In genomic region chr2:159053534-159053933, GRCm38 (mm10) we compare ENCODE assay signal across 8 mouse cellular contexts.
DNase-seq lines count a peak whose midpoint lies in the region; ATAC-seq lines count a peak whose summit lies in the region.

No protein-coding gene starts in this region.

- ATAC-seq in forebrain, embryonic 12.5 days (ENCODE audit: low FRiP score), result peak; percentile 20; the same call in 1 of the 2 replicates
- ATAC-seq in liver, embryonic 13.5 days (ENCODE audit: low read depth), result peak; percentile 66

- no peaks in the 10 kb centered on the region for H3K4me1 ChIP-seq in forebrain, embryonic 12.5 days
- H3K4me1 ChIP-seq in forebrain, embryonic 10.5 days, result no peaks in the 10 kb centered on the region
- peaks cover 19% of the 10 kb centered on the region for H3K4me1 ChIP-seq in embryonic facial prominence, embryonic 10.5 days
- no peaks in the 10 kb centered on the region for H3K4me1 ChIP-seq in liver, embryonic 13.5 days (replicated peaks)

- H3K4me3 ChIP-seq in forebrain, embryonic 12.5 days (replicated peaks), result no peak overlapping the region
- no peak overlapping the region for H3K4me3 ChIP-seq in forebrain, embryonic 10.5 days
- H3K4me3 ChIP-seq in embryonic facial prominence, embryonic 10.5 days, result no peak overlapping the region
- no peak overlapping the region for H3K4me3 ChIP-seq in liver, embryonic 13.5 days (replicated peaks)

- H3K36me3 ChIP-seq in forebrain, embryonic 12.5 days (replicated peaks), result no peaks in the 10 kb centered on the region
- no peaks in the 10 kb centered on the region for H3K36me3 ChIP-seq in forebrain, embryonic 10.5 days (replicated peaks)
- H3K36me3 ChIP-seq in embryonic facial prominence, embryonic 10.5 days (replicated peaks), result no peaks in the 10 kb centered on the region
- no peaks in the 10 kb centered on the region for H3K36me3 ChIP-seq in liver, embryonic 13.5 days

- no peak overlapping the region for H3K4me2 ChIP-seq in forebrain, embryonic 12.5 days
- H3K4me2 ChIP-seq in liver, embryonic 13.5 days, result no peak overlapping the region

- no peaks in the 10 kb centered on the region for H3K9me3 ChIP-seq in forebrain, embryonic 12.5 days
- H3K9me3 ChIP-seq in forebrain, embryonic 10.5 days, result no peaks in the 10 kb centered on the region
- no peaks in the 10 kb centered on the region for H3K9me3 ChIP-seq in embryonic facial prominence, embryonic 10.5 days
- H3K9me3 ChIP-seq in liver, embryonic 13.5 days (replicated peaks), result no peaks in the 10 kb centered on the region

- no peak overlapping the region for H3K9ac ChIP-seq in forebrain, embryonic 12.5 days
- no peak overlapping the region for H3K9ac ChIP-seq in liver, embryonic 13.5 days

- DNase-seq in forebrain, embryonic 10.5 days (ENCODE audit: extremely low spot score, low spot score), result no peak
- peak; percentile 15 for DNase-seq in embryonic facial prominence, embryonic 10.5 days (ENCODE audit: low spot score)
- DNase-seq in heart, postnatal 25 days (ENCODE audit: low spot score), result peak; percentile 43
- DNase-seq in liver, embryonic 13.5 days, result no peak
- DNase-seq in left cerebral cortex, postnatal 14 days (ENCODE audit: low spot score in 2 of 2), result no peak
- DNase-seq in thymus, postnatal 10 days (ENCODE audit: low spot score in 2 of 2), result no peak
- no peak for DNase-seq in thymus, postnatal 14 days

- H3K27ac ChIP-seq in forebrain, embryonic 12.5 days, result no peak overlapping the region
- no peak overlapping the region for H3K27ac ChIP-seq in forebrain, embryonic 10.5 days
- H3K27ac ChIP-seq in embryonic facial prominence, embryonic 10.5 days (replicated peaks), result no peak overlapping the region
- no peak overlapping the region for H3K27ac ChIP-seq in liver, embryonic 13.5 days

- intact Hi-C loops in heart, postnatal 25 days (cut with DNase I), result loop anchor here (2.0 to 10.0 kb wide), 5 partner anchors 109 to 1539 kb away; no protein-coding TSS in a partner anchor
- intact Hi-C loops in left cerebral cortex, postnatal 14 days (cut with DNase I), result loop anchor here (5.0 kb wide), 2 partner anchors 109 to 1524 kb away; no protein-coding TSS in a partner anchor

- H3K27me3 ChIP-seq in forebrain, embryonic 12.5 days, result no peaks in the 10 kb centered on the region; the same call in 1 of the 2 replicates
- no peaks in the 10 kb centered on the region for H3K27me3 ChIP-seq in forebrain, embryonic 10.5 days (ENCODE audit: poor library complexity, severe bottlenecking)
- H3K27me3 ChIP-seq in embryonic facial prominence, embryonic 10.5 days (replicated peaks; ENCODE audit: low read depth, poor library complexity, severe bottlenecking), result 0 out of 2 replicates have a peak, but pooled peaks cover 7% of the 10 kb centered on the region
- H3K27me3 ChIP-seq in liver, embryonic 13.5 days, result no peaks in the 10 kb centered on the region

- WGBS in forebrain, embryonic 12.5 days, result 70% methylated on average over 10 of the region's 10 CpGs
- 75% methylated on average over 10 of the region's 10 CpGs for WGBS in forebrain, embryonic 10.5 days
- 62% methylated on average over 10 of the region's 10 CpGs for WGBS in embryonic facial prominence, embryonic 10.5 days
- WGBS in liver, embryonic 13.5 days (ENCODE audit: insufficient replicate concordance), result 22% methylated on average over 10 of the region's 10 CpGs

Comparison
In these comparisons a context has a peak if more than half of its experiments do, and no peak if none do; other contexts are left out.
1. DNase-seq: peak in embryonic facial prominence, embryonic 10.5 days (single experiment) and heart, postnatal 25 days (single experiment); none in forebrain, embryonic 10.5 days (single experiment), liver, embryonic 13.5 days (single experiment), left cerebral cortex, postnatal 14 days (0 of 2), thymus, postnatal 10 days (0 of 2) and thymus, postnatal 14 days (single experiment).